Mouse (Mus musculus) CH12.LX (cell line): ENCODE measurements around the gene Gm9803. TPM values are rescaled to one million over a fixed set of nuclear protein-coding genes. Genes with fewer than 3 reads are reported as not detected.

Source experiments
- DNase-seq: peaks from one replicate; pipeline ENCODE4 v3.0.0-alpha.2; 2013; ENCODE audit errors: extremely low read depth
- H3K27ac ChIP-seq: 2 replicates; pipeline ENCODE4 v1.5.1; 2012; ENCODE audit warnings: low read depth, mild to moderate bottlenecking, control low read depth, moderate library complexity; ENCODE audit not compliant: insufficient read depth
- H3K27me3 ChIP-seq: replicated peaks from 2 replicates; pipeline ENCODE3; 2012; ENCODE audit warnings: inconsistent platforms
- H3K36me3 ChIP-seq, 2 experiments: replicated peaks in 1 of 2; 2 replicates each; pipeline versions ENCODE3 to v1.6.1; 2012; ENCODE audit warnings: inconsistent platforms in 1 of 2, low read length in 1 of 2, mild to moderate bottlenecking in 1 of 2, mixed read lengths in 1 of 2, moderate library complexity in 1 of 2; ENCODE audit not compliant: control insufficient read depth in 1 of 2, insufficient read depth in 1 of 2
- H3K4me1 ChIP-seq, 2 experiments: 2 replicates each; pipeline ENCODE4 v1.6.1; 2012; ENCODE audit warnings: inconsistent platforms in 1 of 2, moderate library complexity in 1 of 2; ENCODE audit not compliant: insufficient read depth in 2 of 2, control insufficient read depth in 1 of 2
- H3K4me2 ChIP-seq: 2 replicates; pipeline ENCODE4 v1.6.1; 2012; ENCODE audit warnings: low read depth, mild to moderate bottlenecking, control low read depth; ENCODE audit not compliant: poor library complexity, insufficient read depth, severe bottlenecking
- H3K4me3 ChIP-seq, 3 experiments: fragments of 150-350 bp in 1 of 3; sonication (generic) in 1 of 3; replicated peaks in 1 of 3; 2 replicates each; pipeline versions ENCODE3 to v1.5.1; 2011 to 2012; ENCODE audit warnings: low read depth in 2 of 3, low read length in 2 of 3, mild to moderate bottlenecking in 2 of 3, moderate library complexity in 2 of 3, control low read depth in 1 of 3, improper control_type of control experiment in 1 of 3, inconsistent platforms in 1 of 3, mixed read lengths in 1 of 3; ENCODE audit not compliant: poor library complexity in 1 of 3
- H3K79me2 ChIP-seq: replicated peaks from 2 replicates; pipeline ENCODE4 v1.6.1; 2012; ENCODE audit warnings: mild to moderate bottlenecking, moderate library complexity; ENCODE audit not compliant: control insufficient read depth, poor library complexity, insufficient read depth, severe bottlenecking; ENCODE audit errors: extremely low read depth
- H3K9ac ChIP-seq: 2 replicates; pipeline ENCODE4 v1.6.1; 2012; ENCODE audit warnings: low read depth, mild to moderate bottlenecking, control low read depth, moderate library complexity; ENCODE audit not compliant: insufficient read depth
- H3K9me3 ChIP-seq: replicated peaks from 2 replicates; pipeline ENCODE3; 2012; ENCODE audit warnings: low read length, inconsistent platforms, mixed read lengths
- BHLHE40 ChIP-seq: IDR thresholded peaks from 2 replicates; pipeline ENCODE4 v1.6.1; 2011; ENCODE audit warnings: mild to moderate bottlenecking, low read depth, low read length, improper control_type of control experiment
- CHD1 ChIP-seq: IDR thresholded peaks from 2 replicates; pipeline ENCODE4 v1.6.1; 2012; ENCODE audit warnings: low read depth, low read length, improper control_type of control experiment, inconsistent platforms
- CHD2 ChIP-seq: IDR thresholded peaks from 2 replicates; pipeline ENCODE4 v1.6.1; 2011; ENCODE audit warnings: low read length, improper control_type of control experiment
- CTCF ChIP-seq, 2 experiments: IDR thresholded peaks in 1 of 2; conservative IDR thresholded peaks in 1 of 2; 2 replicates each; pipeline ENCODE4 v1.5.1; 2011 to 2012; ENCODE audit warnings: low read depth in 2 of 2, low read length in 2 of 2, improper control_type of control experiment in 1 of 2, inconsistent platforms in 1 of 2, mild to moderate bottlenecking in 1 of 2, moderate library complexity in 1 of 2
- E2F4 ChIP-seq: IDR thresholded peaks from 2 replicates; pipeline ENCODE4 v1.6.1; 2011; ENCODE audit warnings: low read depth, low read length, improper control_type of control experiment; ENCODE audit not compliant: insufficient replicate concordance
- ELF1 ChIP-seq: IDR thresholded peaks from 2 replicates; pipeline ENCODE4 v1.6.1; 2014; ENCODE audit warnings: low read depth, mild to moderate bottlenecking, inconsistent platforms, low read length, improper control_type of control experiment
- EP300 ChIP-seq: IDR thresholded peaks from 2 replicates; pipeline ENCODE4 v1.6.1; 2011; ENCODE audit warnings: low read length, improper control_type of control experiment
- ETS1 ChIP-seq: conservative IDR thresholded peaks from 2 replicates; pipeline ENCODE4 v1.6.1; 2012; ENCODE audit warnings: low read depth, mild to moderate bottlenecking, inconsistent platforms, low read length, improper control_type of control experiment, moderate library complexity
- GABPA ChIP-seq: IDR thresholded peaks from 2 replicates; pipeline ENCODE4 v1.6.1; 2012; ENCODE audit warnings: low read depth, low read length, improper control_type of control experiment, inconsistent platforms; ENCODE audit not compliant: insufficient replicate concordance
- IRF4 ChIP-seq: IDR thresholded peaks from 2 replicates; pipeline ENCODE4 v1.6.1; 2014; ENCODE audit warnings: low read depth, mild to moderate bottlenecking, inconsistent platforms, low read length, improper control_type of control experiment
- JUN ChIP-seq: IDR thresholded peaks from 2 replicates; pipeline ENCODE4 v1.6.1; 2011; ENCODE audit warnings: low read depth, mild to moderate bottlenecking, low read length, improper control_type of control experiment, moderate library complexity; ENCODE audit not compliant: insufficient read depth
- JUND ChIP-seq: conservative IDR thresholded peaks from 2 replicates; pipeline ENCODE4 v1.6.1; 2011; ENCODE audit warnings: low read depth, low read length, improper control_type of control experiment
- MAFK ChIP-seq: IDR thresholded peaks from 2 replicates; pipeline ENCODE4 v1.6.1; 2011; ENCODE audit warnings: low read length, improper control_type of control experiment; ENCODE audit not compliant: insufficient replicate concordance
- MAZ ChIP-seq: IDR thresholded peaks from 2 replicates; pipeline ENCODE4 v1.6.1; 2012; ENCODE audit warnings: low read depth, mild to moderate bottlenecking, inconsistent platforms, low read length, improper control_type of control experiment, moderate library complexity
- MEF2A ChIP-seq: IDR thresholded peaks from 2 replicates; pipeline ENCODE4 v1.6.1; 2014; ENCODE audit warnings: low read depth, mild to moderate bottlenecking, inconsistent platforms, low read length, improper control_type of control experiment, borderline replicate concordance
- MXI1 ChIP-seq: IDR thresholded peaks from 2 replicates; pipeline ENCODE4 v1.6.1; 2011; ENCODE audit warnings: mild to moderate bottlenecking, low read depth, low read length, improper control_type of control experiment
- MYC ChIP-seq: IDR thresholded peaks from 2 replicates; pipeline ENCODE4 v1.6.1; 2011; ENCODE audit warnings: low read depth, mild to moderate bottlenecking, improper control_type of control experiment, low read length
- NELFE ChIP-seq: IDR thresholded peaks from 2 replicates; pipeline ENCODE4 v1.6.1; 2011; ENCODE audit warnings: low read depth, low read length, improper control_type of control experiment
- NRF1 ChIP-seq: IDR thresholded peaks from 2 replicates; pipeline ENCODE4 v1.6.1; 2014; ENCODE audit warnings: low read depth, mild to moderate bottlenecking, inconsistent platforms, low read length, improper control_type of control experiment, moderate library complexity
- SMC3 ChIP-seq: IDR thresholded peaks from 2 replicates; pipeline ENCODE4 v1.6.1; 2011; ENCODE audit warnings: low read depth, low read length, improper control_type of control experiment
- TCF12 ChIP-seq: IDR thresholded peaks from 2 replicates; pipeline ENCODE4 v1.6.1; 2014; ENCODE audit warnings: low read depth, mild to moderate bottlenecking, inconsistent platforms, low read length, improper control_type of control experiment
- USF1 ChIP-seq: IDR thresholded peaks from 2 replicates; pipeline ENCODE4 v1.6.1; 2014; ENCODE audit warnings: low read depth, mild to moderate bottlenecking, inconsistent platforms, low read length, improper control_type of control experiment
- ZC3H11A ChIP-seq: IDR thresholded peaks from 2 replicates; pipeline ENCODE4 v1.6.1; 2012; ENCODE audit warnings: low read depth, mild to moderate bottlenecking, inconsistent platforms, low read length, improper control_type of control experiment
- ZKSCAN1 ChIP-seq: IDR thresholded peaks from 2 replicates; pipeline ENCODE4 v1.6.1; 2012; ENCODE audit warnings: low read depth, inconsistent platforms, low read length, improper control_type of control experiment, borderline replicate concordance
- ZMIZ1 ChIP-seq: IDR thresholded peaks from 2 replicates; pipeline ENCODE4 v1.6.1; 2012; ENCODE audit warnings: low read depth, mild to moderate bottlenecking, inconsistent platforms, low read length, improper control_type of control experiment
- ZNF384 ChIP-seq: IDR thresholded peaks from 2 replicates; pipeline ENCODE4 v1.6.1; 2012; ENCODE audit warnings: low read depth, low read length, improper control_type of control experiment, inconsistent platforms
- dilution Hi-C: fragments of 300-500 bp; cut with MboI; formaldehyde crosslinking; loops from 2 replicates; pipeline ENCODE4 v1.14.3; 2020; ENCODE audit warnings: low sequenced_read_pairs; ENCODE audit not compliant: extremely low pct_unique_long_range_greater_than_20kb, extremely low pct_ligation_motif_present
- in situ Hi-C: fragments of 300-500 bp; cut with MboI; formaldehyde crosslinking; loops from 3 replicates; pipeline ENCODE4 v1.14.3; 2019; ENCODE audit warnings: low sequenced_read_pairs, low pct_ligation_motif_present, low pct_unique_long_range_greater_than_20kb, mixed read lengths
- polyA plus RNA-seq: library from polyadenylated mRNA; unstranded; fragments of >175 nt; gene quantifications from 2 replicates; pipeline ENCODE4 v1.2.1, GENCODE M21; 2012; ENCODE audit warnings: low read depth; ENCODE audit not compliant: insufficient read length
- total RNA-seq, 2 experiments: library from RNA; depleted of rRNA; stranded (reverse); fragments of 300-350 nt in 1 of 2; fragments of >200 nt in 1 of 2; gene quantifications; 2 replicates each; pipeline ENCODE4 v1.2.3; 2012 to 2014

Gm9803 gene
- total and polyA plus RNA-seq, 3 experiments: 23.2 to 120 (median 99.7) TPM

DNA sequence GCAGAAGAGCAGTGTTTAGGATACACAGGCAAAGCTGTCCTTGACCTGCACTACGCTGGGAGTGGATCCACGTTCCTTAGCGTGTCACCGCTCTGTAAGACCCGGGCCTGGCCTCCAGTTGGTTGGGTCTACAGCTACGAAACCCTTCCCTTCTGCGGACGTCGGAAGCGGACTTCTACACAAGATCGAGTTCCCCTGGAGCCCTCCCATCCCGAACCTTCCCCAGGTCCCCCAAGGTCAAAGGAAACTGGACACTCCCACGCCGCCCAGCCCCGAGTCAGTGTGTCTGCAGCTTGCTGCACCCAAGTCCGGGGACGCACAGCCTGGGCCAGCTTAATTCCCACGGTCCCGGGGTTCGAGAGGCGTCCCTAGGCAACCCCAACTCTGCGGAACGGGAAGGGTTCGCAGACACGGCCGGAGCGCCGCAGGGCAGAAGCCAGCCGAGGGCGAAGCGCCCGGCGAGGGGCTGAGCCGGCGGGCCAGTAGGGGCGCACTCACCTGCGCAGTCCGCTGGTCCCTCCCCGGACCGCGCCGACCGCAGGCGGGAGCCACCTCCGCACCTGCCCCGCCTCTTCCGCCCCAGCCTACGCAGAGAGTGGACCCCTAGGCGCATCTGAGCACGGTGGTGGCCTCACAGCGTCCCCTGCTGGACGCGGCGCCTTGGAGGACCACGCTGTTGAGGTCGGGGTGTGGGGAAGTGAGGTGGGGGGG, 16.7 kb downstream of the Gm9803 start, which contains the start of gene 1700021F05Rik (continued):
- TF ChIP-seq IRF4 (peak; percentile 73; the same call in 1 of the 2 replicates), ZNF384 (no peak), MEF2A (peak; percentile 81), ZMIZ1 (no peak), E2F4 (no peak), CHD1 (no peak), ZC3H11A (no peak), MXI1 (0 out of 2 replicates have a peak, but pooled peaks have one; percentile 52), USF1 (no peak), NELFE (peak; percentile 64), TCF12 (peak; percentile 93), ETS1 (no peak), EP300 (no peak), MAZ (no peak; the same call in 1 of the 2 replicates), ELF1 (peak; percentile 82), JUND (no peak)

DNA sequence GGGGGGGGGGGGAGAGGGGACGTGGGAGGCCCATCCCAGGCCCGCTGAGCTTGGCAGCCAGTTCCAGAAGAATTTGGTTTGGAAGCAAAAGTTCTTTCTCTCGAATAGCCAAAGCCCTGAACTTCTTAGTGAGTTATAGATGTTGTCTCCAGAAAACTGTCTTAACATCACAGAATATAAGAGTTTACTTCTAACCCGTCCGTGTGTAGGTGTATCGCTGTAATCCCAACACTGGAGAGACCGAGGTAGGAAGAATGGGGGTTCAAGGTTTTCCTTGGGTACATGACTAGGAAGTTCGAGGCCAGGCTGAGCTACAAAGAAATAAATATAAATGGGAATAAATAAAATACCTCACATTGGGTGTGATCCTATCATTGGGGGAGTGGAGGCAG, 17.3 kb downstream of the Gm9803 start:
- DNase-seq: no peak
- no peak overlapping the region for H3K27ac ChIP-seq
- peak overlapping the region; percentile 44; the same call in 1 of the 2 replicates for H3K9ac ChIP-seq
- H3K9me3 ChIP-seq: no peaks in the 10 kb centered on the region
- peak overlapping the region; percentile 58 for H3K4me2 ChIP-seq
- H3K36me3 ChIP-seq: peaks cover 2 to 22% of the 10 kb centered on the region in 2 experiments
- H3K27me3 ChIP-seq: no peaks in the 10 kb centered on the region
- H3K79me2 ChIP-seq: peaks cover 2% of the 10 kb centered on the region; the same call in 1 of the 2 replicates
- peaks cover 6 to 20% of the 10 kb centered on the region in 2 experiments; a peak in 3 of 4 replicates for H3K4me1 ChIP-seq
- in situ Hi-C loops: no loop called here
- H3K4me3 ChIP-seq: peak overlapping the region in 2 of 3 experiments; percentile 28 to 34
- dilution Hi-C loops: no loop called here
- TF ChIP-seq ETS1 (no peak), JUN (no peak), CHD2 (no peak), CHD1 (no peak), MYC (no peak), MAZ (no peak; the same call in 1 of the 2 replicates), MEF2A (no peak), ZMIZ1 (no peak), MAFK (no peak), SMC3 (no peak), GABPA (no peak), MXI1 (no peak), TCF12 (no peak), ZC3H11A (no peak), CTCF (conservative IDR thresholded peaks at IDR 0.05 in 1 of 2, IDR thresholded peaks at IDR 0.05 in 1 of 2; ENCODE audit: low read depth in 2 of 2, low read length in 2 of 2) (no peak), NRF1 (no peak), BHLHE40 (no peak), USF1 (no peak), ZKSCAN1 (no peak)
